ENCODE assay signal across 13 mouse cellular contexts in genomic region chr12:17411242-17411641, GRCm38 (mm10).
"Had no signal": no experiment of that assay in that cellular context is flagged by ENCODE, and none has a peak within 500 bp of the region (broad histone marks: within the 10 kb centered on the region; RNA-seq: fewer than 3 reads in every experiment).

No protein-coding gene starts in this region.

- ATAC-seq: liver, postnatal 0 days; midbrain, embryonic 16.5 days had no signal

- DNase-seq: liver, postnatal 0 days; lung, adult 2 months; lung, postnatal 14 days; lung, postnatal 36 days; midbrain, embryonic 14.5 days; retina, postnatal 1 day; right cerebral cortex, adult 18-20 months; right cerebral cortex, postnatal 25 days; right cerebral cortex, postnatal 4 days; thymus, adult 18-20 months; thymus, postnatal 14 days; thymus, postnatal 36 days had no signal
